Comparison of ENCODE assay signal across 9 mouse cellular contexts in genomic region chr13:21722993-21723836, GRCm38 (mm10). TPM values are rescaled to one million over a fixed set of nuclear protein-coding genes. Genes with fewer than 3 reads are reported as not detected.
DNase-seq lines count a peak whose midpoint lies in the region; ATAC-seq and TF ChIP-seq lines count a peak whose summit lies in the region.
"Had no signal": no experiment of that assay in that cellular context is flagged by ENCODE, and none has a peak within 500 bp of the region (broad histone marks: within the 10 kb centered on the region; RNA-seq: fewer than 3 reads in every experiment).

No protein-coding gene starts in this region.

- H3K4me3 ChIP-seq in midbrain, embryonic 10.5 days = peak overlapping the region; percentile 54
- H3K4me3 ChIP-seq in midbrain, embryonic 16.5 days (ENCODE audit: low read depth, low read length) = no peak overlapping the region
- H3K4me3 ChIP-seq in embryonic facial prominence, embryonic 13.5 days = peak overlapping the region; percentile 45; the same call in 1 of the 2 replicates
- peak overlapping the region; percentile 44 for H3K4me3 ChIP-seq in liver, embryonic 12.5 days
- no peak overlapping the region for H3K4me3 ChIP-seq in stomach, postnatal 0 days (ENCODE audit: low read depth, low read length)

- peak overlapping the region; percentile 97 for H3K27ac ChIP-seq in midbrain, embryonic 10.5 days (replicated peaks)
- no peak overlapping the region for H3K27ac ChIP-seq in midbrain, embryonic 16.5 days (ENCODE audit: low read length)
- H3K27ac ChIP-seq in embryonic facial prominence, embryonic 13.5 days = peak overlapping the region; percentile 92
- peak overlapping the region; percentile 97 for H3K27ac ChIP-seq in liver, embryonic 12.5 days
- H3K27ac ChIP-seq in stomach, postnatal 0 days (replicated peaks) = no peak overlapping the region

- WGBS in midbrain, embryonic 10.5 days = 38% methylated on average over 5 of the region's 5 CpGs
- 29% methylated on average over 5 of the region's 5 CpGs for WGBS in midbrain, embryonic 16.5 days
- 27% methylated on average over 5 of the region's 5 CpGs for WGBS in embryonic facial prominence, embryonic 13.5 days
- 39% methylated on average over 5 of the region's 5 CpGs for WGBS in liver, embryonic 12.5 days (ENCODE audit: insufficient replicate concordance)
- WGBS in stomach, postnatal 0 days = 34% methylated on average over 5 of the region's 5 CpGs

- ATAC-seq in midbrain, embryonic 16.5 days = no peak
- ATAC-seq in embryonic facial prominence, embryonic 13.5 days (ENCODE audit: insufficient number of reproducible peaks, insufficient read depth, low FRiP score, low TSS enrichment, low read depth) = no peak
- ATAC-seq in liver, embryonic 12.5 days = no peak
- no peak for ATAC-seq in stomach, postnatal 0 days (ENCODE audit: low FRiP score, low TSS enrichment)

- no peak overlapping the region for H3K4me2 ChIP-seq in midbrain, embryonic 16.5 days (ENCODE audit: low read length)
- peak overlapping the region; percentile 64 for H3K4me2 ChIP-seq in embryonic facial prominence, embryonic 13.5 days
- peak overlapping the region; percentile 83 for H3K4me2 ChIP-seq in liver, embryonic 12.5 days
- no peak overlapping the region for H3K4me2 ChIP-seq in stomach, postnatal 0 days (replicated peaks; ENCODE audit: low read depth)

- H3K9me3 ChIP-seq in midbrain, embryonic 10.5 days (replicated peaks) = no peaks in the 10 kb centered on the region
- no peaks in the 10 kb centered on the region for H3K9me3 ChIP-seq in midbrain, embryonic 16.5 days (replicated peaks; ENCODE audit: control insufficient read depth, low read length, poor library complexity, severe bottlenecking)
- no peaks in the 10 kb centered on the region for H3K9me3 ChIP-seq in embryonic facial prominence, embryonic 13.5 days
- no peaks in the 10 kb centered on the region for H3K9me3 ChIP-seq in liver, embryonic 12.5 days (replicated peaks)
- no peaks in the 10 kb centered on the region for H3K9me3 ChIP-seq in stomach, postnatal 0 days (ENCODE audit: control insufficient read depth, low read length)

- DNase-seq in midbrain, embryonic 10.5 days (ENCODE audit: low spot score) = peak; percentile 34
- DNase-seq in stomach, postnatal 0 days (ENCODE audit: low spot score) = no peak
- no peak for DNase-seq in left cerebral cortex, adult 8-10 months (ENCODE audit: low spot score in 2 of 2)
- DNase-seq in ovary, postnatal 10 days (ENCODE audit: low spot score) = no peak
- no peak for DNase-seq in kidney, adult 8-10 months
- DNase-seq: heart, postnatal 36 days had no signal

- H3K36me3 ChIP-seq in midbrain, embryonic 10.5 days = no peaks in the 10 kb centered on the region
- H3K36me3 ChIP-seq in midbrain, embryonic 16.5 days (ENCODE audit: control insufficient read depth, insufficient read depth, low read length) = no peaks in the 10 kb centered on the region
- no peaks in the 10 kb centered on the region for H3K36me3 ChIP-seq in embryonic facial prominence, embryonic 13.5 days
- H3K36me3 ChIP-seq in liver, embryonic 12.5 days = no peaks in the 10 kb centered on the region
- no peaks in the 10 kb centered on the region for H3K36me3 ChIP-seq in stomach, postnatal 0 days (ENCODE audit: control insufficient read depth, insufficient read depth, low read length)

- no peaks in the 10 kb centered on the region for H3K27me3 ChIP-seq in midbrain, embryonic 10.5 days (ENCODE audit: low read depth, poor library complexity, severe bottlenecking)
- no peaks in the 10 kb centered on the region for H3K27me3 ChIP-seq in midbrain, embryonic 16.5 days (ENCODE audit: control insufficient read depth, insufficient read depth, low read depth, low read length)
- H3K27me3 ChIP-seq in embryonic facial prominence, embryonic 13.5 days = no peaks in the 10 kb centered on the region
- no peaks in the 10 kb centered on the region for H3K27me3 ChIP-seq in liver, embryonic 12.5 days (replicated peaks)
- H3K27me3 ChIP-seq in stomach, postnatal 0 days (ENCODE audit: control insufficient read depth, insufficient read depth, low read length) = no peaks in the 10 kb centered on the region

- no peak overlapping the region for H3K9ac ChIP-seq in midbrain, embryonic 16.5 days (ENCODE audit: low read depth, low read length)
- H3K9ac ChIP-seq in embryonic facial prominence, embryonic 13.5 days = no peak overlapping the region
- H3K9ac ChIP-seq in liver, embryonic 12.5 days = peak overlapping the region; percentile 62
- no peak overlapping the region for H3K9ac ChIP-seq in stomach, postnatal 0 days (ENCODE audit: low read length)

- peaks cover 54% of the 10 kb centered on the region for H3K4me1 ChIP-seq in midbrain, embryonic 10.5 days
- H3K4me1 ChIP-seq in midbrain, embryonic 16.5 days (ENCODE audit: control insufficient read depth, insufficient read depth, low read length) = peaks cover 16% of the 10 kb centered on the region
- H3K4me1 ChIP-seq in embryonic facial prominence, embryonic 13.5 days = peaks cover 28% of the 10 kb centered on the region
- peaks cover 42% of the 10 kb centered on the region for H3K4me1 ChIP-seq in liver, embryonic 12.5 days
- H3K4me1 ChIP-seq in stomach, postnatal 0 days (replicated peaks; ENCODE audit: control insufficient read depth, insufficient read depth) = peaks cover 2% of the 10 kb centered on the region; the same call in 1 of the 2 replicates

- peak; percentile 32 for TF ChIP-seq CTCF in stomach, postnatal 0 days (IDR thresholded peaks at IDR 0.05; ENCODE audit: low read depth)

- no peak for TF ChIP-seq EP300 in stomach, postnatal 0 days (optimal IDR thresholded peaks at IDR 0.05)

RNA-seq across cellular contexts. Expression of gene Hist1h2bm, which starts 1.4 kb away (rescaled TPM):
- polyA plus RNA-seq in midbrain, embryonic 10.5 days (2016; fragmentation: Nextera tagmentation; extraction: Ambion mirVana) = 5.2 and 7.5 TPM in 2 replicates
- polyA plus RNA-seq in midbrain, embryonic 16.5 days (2015; fragmentation: Nextera tagmentation; extraction: Ambion mirVana) = 1.2 and 1.4 TPM in 2 replicates
- 4.2 and 7.3 TPM in 2 replicates for polyA plus RNA-seq in embryonic facial prominence, embryonic 13.5 days (2015; fragmentation: Nextera tagmentation; extraction: Ambion mirVana)
- 6.4 and 6.5 TPM in 2 replicates for polyA plus RNA-seq in liver, embryonic 12.5 days (2016; fragmentation: Nextera tagmentation; extraction: Ambion mirVana)
- 0.56 and 1.0 TPM in 2 replicates for polyA plus RNA-seq in stomach, postnatal 0 days (2015; fragmentation: Nextera tagmentation; extraction: Ambion mirVana)
- total RNA-seq in left cerebral cortex, adult 8-10 months (2022) = 1 to 10 TPM; 2.5 to 5.9 (median 4.5) TPM

RNA-seq across cellular contexts. Expression of gene Hist1h3h, which starts 5.8 kb away (rescaled TPM):
- 8.9 and 11.3 TPM in 2 replicates for polyA plus RNA-seq in midbrain, embryonic 10.5 days (2016; fragmentation: Nextera tagmentation; extraction: Ambion mirVana)
- 3.4 TPM in 1 of 2 replicates, not detected in the other for polyA plus RNA-seq in midbrain, embryonic 16.5 days (2015; fragmentation: Nextera tagmentation; extraction: Ambion mirVana)
- polyA plus RNA-seq in embryonic facial prominence, embryonic 13.5 days (2015; fragmentation: Nextera tagmentation; extraction: Ambion mirVana) = 10.0 and 21.3 TPM in 2 replicates
- 8.3 and 14.2 TPM in 2 replicates for polyA plus RNA-seq in liver, embryonic 12.5 days (2016; fragmentation: Nextera tagmentation; extraction: Ambion mirVana)
- 1.1 and 4.1 TPM in 2 replicates for polyA plus RNA-seq in stomach, postnatal 0 days (2015; fragmentation: Nextera tagmentation; extraction: Ambion mirVana)
- 10 to 100 TPM; 40.8 to 60.6 (median 44.2) TPM for total RNA-seq in left cerebral cortex, adult 8-10 months (2022)

RNA-seq across cellular contexts. Expression of gene Hist1h2ai, which starts 7.0 kb away (rescaled TPM):
- polyA plus RNA-seq in midbrain, embryonic 10.5 days (2016; fragmentation: Nextera tagmentation; extraction: Ambion mirVana) = 12.2 and 21.8 TPM in 2 replicates
- polyA plus RNA-seq in midbrain, embryonic 16.5 days (2015; fragmentation: Nextera tagmentation; extraction: Ambion mirVana) = 3.5 and 9.7 TPM in 2 replicates
- 48.1 and 52.2 TPM in 2 replicates for polyA plus RNA-seq in embryonic facial prominence, embryonic 13.5 days (2015; fragmentation: Nextera tagmentation; extraction: Ambion mirVana)
- polyA plus RNA-seq in liver, embryonic 12.5 days (2016; fragmentation: Nextera tagmentation; extraction: Ambion mirVana) = 13.8 and 17.6 TPM in 2 replicates
- polyA plus RNA-seq in stomach, postnatal 0 days (2015; fragmentation: Nextera tagmentation; extraction: Ambion mirVana) = 8.8 and 14.4 TPM in 2 replicates
- total RNA-seq in left cerebral cortex, adult 8-10 months (2022) = 10 to 100 TPM in 3 of 4 experiments, not detected in 1; 16.4 to 24.8 (median 22.3) TPM

RNA-seq across cellular contexts. Expression of gene Hist1h2bl, which starts 7.3 kb away (rescaled TPM):
- polyA plus RNA-seq in midbrain, embryonic 10.5 days (2016; fragmentation: Nextera tagmentation; extraction: Ambion mirVana) = 1.4 and 3.4 TPM in 2 replicates
- polyA plus RNA-seq in midbrain, embryonic 16.5 days (2015; fragmentation: Nextera tagmentation; extraction: Ambion mirVana) = not detected in 2 replicates
- polyA plus RNA-seq in embryonic facial prominence, embryonic 13.5 days (2015; fragmentation: Nextera tagmentation; extraction: Ambion mirVana) = 2.1 and 5.2 TPM in 2 replicates
- 1.5 and 1.7 TPM in 2 replicates for polyA plus RNA-seq in liver, embryonic 12.5 days (2016; fragmentation: Nextera tagmentation; extraction: Ambion mirVana)
- 0.85 and 1.5 TPM in 2 replicates for polyA plus RNA-seq in stomach, postnatal 0 days (2015; fragmentation: Nextera tagmentation; extraction: Ambion mirVana)
- 10 to 100 TPM; 16.0 to 30.4 (median 22.3) TPM for total RNA-seq in left cerebral cortex, adult 8-10 months (2022)

RNA-seq across cellular contexts. Expression of gene Hist1h4j, which starts 11.6 kb away (rescaled TPM):
- polyA plus RNA-seq in midbrain, embryonic 10.5 days (2016; fragmentation: Nextera tagmentation; extraction: Ambion mirVana) = 1.0 and 1.2 TPM in 2 replicates
- polyA plus RNA-seq in midbrain, embryonic 16.5 days (2015; fragmentation: Nextera tagmentation; extraction: Ambion mirVana) = 0.40 and 0.80 TPM in 2 replicates
- 1.0 and 2.2 TPM in 2 replicates for polyA plus RNA-seq in embryonic facial prominence, embryonic 13.5 days (2015; fragmentation: Nextera tagmentation; extraction: Ambion mirVana)
- 0.59 and 0.75 TPM in 2 replicates for polyA plus RNA-seq in liver, embryonic 12.5 days (2016; fragmentation: Nextera tagmentation; extraction: Ambion mirVana)
- 0.18 and 0.92 TPM in 2 replicates for polyA plus RNA-seq in stomach, postnatal 0 days (2015; fragmentation: Nextera tagmentation; extraction: Ambion mirVana)
- 10 to 100 TPM; 18.4 to 23.9 (median 19.2) TPM for total RNA-seq in left cerebral cortex, adult 8-10 months (2022)

Comparison
In these comparisons a context has a peak if more than half of its experiments do, and no peak if none do; other contexts are left out.
1. H3K27ac ChIP-seq: peak in midbrain, embryonic 10.5 days (single experiment), embryonic facial prominence, embryonic 13.5 days (single experiment) and liver, embryonic 12.5 days (single experiment); none in midbrain, embryonic 16.5 days (single experiment) and stomach, postnatal 0 days (single experiment).
2. H3K4me3 ChIP-seq: peak in midbrain, embryonic 10.5 days (single experiment), embryonic facial prominence, embryonic 13.5 days (single experiment) and liver, embryonic 12.5 days (single experiment); none in midbrain, embryonic 16.5 days (single experiment) and stomach, postnatal 0 days (single experiment).
3. H3K4me2 ChIP-seq: peak in embryonic facial prominence, embryonic 13.5 days (single experiment) and liver, embryonic 12.5 days (single experiment); none in midbrain, embryonic 16.5 days (single experiment) and stomach, postnatal 0 days (single experiment).